In genomic region chr6:119924235-119925005, GRCm38 (mm10) we compare ENCODE assay signal across 8 mouse cellular contexts. TPM values are rescaled to one million over a fixed set of nuclear protein-coding genes. Genes with fewer than 3 reads are reported as not detected.
DNase-seq lines count a peak whose midpoint lies in the region; ATAC-seq lines count a peak whose summit lies in the region.

No protein-coding gene starts in this region.

- no peak overlapping the region for H3K9ac ChIP-seq in embryonic facial prominence, embryonic 11.5 days (replicated peaks; ENCODE audit: low read length)

- no peaks in the 10 kb centered on the region; the same call in 1 of the 2 replicates for H3K36me3 ChIP-seq in embryonic facial prominence, embryonic 11.5 days (replicated peaks; ENCODE audit: control insufficient read depth, insufficient read depth, low read depth, low read length)
- peaks cover 97% of the 10 kb centered on the region for H3K36me3 ChIP-seq in embryonic facial prominence, embryonic 10.5 days (replicated peaks)

- WGBS in embryonic facial prominence, embryonic 11.5 days = 54% methylated on average over 4 of the region's 4 CpGs
- 58% methylated on average over 4 of the region's 4 CpGs for WGBS in embryonic facial prominence, embryonic 10.5 days

- peak; percentile 13 for DNase-seq in embryonic facial prominence, embryonic 11.5 days (ENCODE audit: low spot score)
- no peak for DNase-seq in embryonic facial prominence, embryonic 10.5 days (ENCODE audit: low spot score)
- peak; percentile 10 to 48 for DNase-seq in lung, adult 18-20 months
- no peak for DNase-seq in lung, postnatal 14 days
- peak; percentile 74 for DNase-seq in fibroblast of lung, adult 2 months (ENCODE audit: low read depth)
- no peak for DNase-seq in spleen, postnatal 4 days (ENCODE audit: low spot score in 2 of 2)
- no peak for DNase-seq in spleen, postnatal 14 days (ENCODE audit: low spot score in 2 of 2)

- no peak overlapping the region for H3K4me3 ChIP-seq in embryonic facial prominence, embryonic 11.5 days (ENCODE audit: low read depth, low read length)
- no peak overlapping the region for H3K4me3 ChIP-seq in embryonic facial prominence, embryonic 10.5 days

- no peak overlapping the region for H3K4me2 ChIP-seq in embryonic facial prominence, embryonic 11.5 days (ENCODE audit: low read depth, low read length)

- no peaks in the 10 kb centered on the region for H3K27me3 ChIP-seq in embryonic facial prominence, embryonic 11.5 days (ENCODE audit: control insufficient read depth, insufficient read depth, low read length)
- no peaks in the 10 kb centered on the region for H3K27me3 ChIP-seq in embryonic facial prominence, embryonic 10.5 days (replicated peaks; ENCODE audit: low read depth, poor library complexity, severe bottlenecking)

- no peaks in the 10 kb centered on the region for H3K9me3 ChIP-seq in embryonic facial prominence, embryonic 11.5 days (replicated peaks; ENCODE audit: control insufficient read depth, low read length)
- H3K9me3 ChIP-seq in embryonic facial prominence, embryonic 10.5 days = no peaks in the 10 kb centered on the region

- H3K27ac ChIP-seq in embryonic facial prominence, embryonic 11.5 days (replicated peaks; ENCODE audit: low read depth, low read length) = no peak overlapping the region
- no peak overlapping the region for H3K27ac ChIP-seq in embryonic facial prominence, embryonic 10.5 days (replicated peaks)

- no peaks in the 10 kb centered on the region for H3K4me1 ChIP-seq in embryonic facial prominence, embryonic 11.5 days (ENCODE audit: control insufficient read depth, insufficient read depth, low read length)
- no peaks in the 10 kb centered on the region for H3K4me1 ChIP-seq in embryonic facial prominence, embryonic 10.5 days

- ATAC-seq in embryonic facial prominence, embryonic 11.5 days (replicated peaks; ENCODE audit: insufficient number of reproducible peaks, low FRiP score, low TSS enrichment, low read depth) = no peak
- peak; percentile 64 for ATAC-seq in megakaryocyte progenitor cell, adult 5-6 weeks (replicated peaks; ENCODE audit: poor library complexity)

RNA-seq across cellular contexts. Expression of gene Rad52, which starts 21.9 kb away (rescaled TPM):
- polyA plus RNA-seq in embryonic facial prominence, embryonic 11.5 days (2014; fragmentation: Nextera tagmentation; extraction: Ambion mirVana) = 25.6 and 26.3 TPM in 2 replicates
- 23.7 and 24.0 TPM in 2 replicates for polyA plus RNA-seq in embryonic facial prominence, embryonic 10.5 days (2016; fragmentation: Nextera tagmentation; extraction: Ambion mirVana)
- 23.2 and 27.7 TPM in 2 replicates for total RNA-seq in megakaryocyte progenitor cell, adult 5-6 weeks (2015)
- 20.4 and 26.3 TPM in 2 replicates for total RNA-seq in megakaryocyte progenitor cell, adult 5-6 weeks (2017)

Comparison
In these comparisons a context has a peak if more than half of its experiments do, and no peak if none do; other contexts are left out.
1. DNase-seq: peak in embryonic facial prominence, embryonic 11.5 days (single experiment), lung, adult 18-20 months (2 of 2) and fibroblast of lung, adult 2 months (single experiment); none in embryonic facial prominence, embryonic 10.5 days (single experiment), lung, postnatal 14 days (single experiment), spleen, postnatal 4 days (0 of 2) and spleen, postnatal 14 days (0 of 2).